Mouse (Mus musculus) thymus, adult 18-20 months (tissue): ENCODE results near the gene Itpr1.
A peak's percentile ranks its signal among the peaks of the same experiment; 100 is the strongest.

Experiments
- DNase-seq, 2 experiments: peaks; one replicate each; pipeline ENCODE4 v3.0.0; 2022; ENCODE audit warnings: mixed read lengths in 2 of 2

The Itpr1 gene

DNA sequence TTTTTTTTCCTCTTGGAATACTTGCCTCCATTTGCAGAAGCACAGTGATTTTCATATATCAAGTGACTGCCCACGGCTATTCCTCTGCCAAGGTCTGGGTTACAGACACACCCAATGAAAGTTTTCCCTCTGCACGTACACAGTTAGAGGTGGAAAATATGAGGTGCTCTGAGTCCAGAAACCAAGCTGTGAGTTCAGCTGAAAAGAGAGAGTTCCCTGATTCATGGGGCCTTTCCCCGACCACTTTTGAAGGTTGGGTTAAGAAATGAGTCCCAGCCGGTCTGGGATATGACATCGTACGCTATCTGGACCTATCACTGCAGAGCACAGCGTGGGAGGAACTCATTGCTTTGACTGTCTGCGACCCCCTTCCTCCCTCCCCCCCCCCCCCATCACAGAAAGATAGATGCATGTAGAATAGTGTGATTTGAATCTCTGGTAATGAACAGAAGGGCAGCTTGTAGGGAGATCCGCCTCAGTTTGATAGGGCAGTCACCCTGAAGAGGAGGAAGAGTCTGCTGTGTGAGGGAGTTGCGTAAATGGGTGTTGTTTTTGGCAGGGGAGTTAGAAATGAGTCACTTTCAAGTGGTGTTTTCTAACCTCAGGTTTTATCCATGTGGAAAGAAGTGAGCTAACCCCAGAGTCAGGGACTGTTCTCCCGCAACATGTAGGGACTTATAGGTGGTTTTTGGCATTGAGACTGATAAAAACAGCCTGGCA lies 235.3 kb downstream of the Itpr1 start:
- no peak for DNase-seq

GRCm38 (mm10) chr6:108448864-108449263 lies 236.0 kb downstream of the Itpr1 start:
- DNase-seq: no peak

- DNase-seq: no peak
Measured at GRCm38 (mm10) chr6:108451536-108451935, 238.6 kb downstream of the Itpr1 start.

DNA sequence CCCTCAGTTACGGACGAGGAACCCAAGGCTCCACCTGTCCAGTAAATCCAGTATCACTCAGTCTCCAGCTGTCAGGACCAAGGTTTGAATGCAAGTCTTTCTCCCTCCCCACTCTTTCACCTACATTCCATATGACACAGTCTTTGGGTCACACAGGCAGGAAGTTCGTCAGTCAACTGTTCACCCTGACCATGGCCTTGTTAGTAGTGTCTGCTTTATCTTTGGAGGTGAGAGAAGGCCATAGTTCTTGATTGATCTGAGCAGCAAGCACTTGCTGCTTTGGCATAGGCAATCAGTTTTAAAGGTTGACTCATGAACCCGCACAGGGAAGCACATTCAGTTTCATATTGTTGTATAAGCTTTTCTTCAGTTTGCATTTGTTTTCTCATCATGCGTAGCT lies 240.7 kb downstream of the Itpr1 start:
- DNase-seq: no peak

- no peak for DNase-seq
Measured at GRCm38 (mm10) chr6:108454061-108454891, 241.4 kb downstream of the Itpr1 start.

- DNase-seq: no peak
Measured at GRCm38 (mm10) chr6:108454979-108455836, 242.3 kb downstream of the Itpr1 start.

GRCm38 (mm10) chr6:108456231-108457062 lies 243.6 kb downstream of the Itpr1 start:
- no peak for DNase-seq

GRCm38 (mm10) chr6:108457063-108457405 lies 244.1 kb downstream of the Itpr1 start:
- DNase-seq: no peak

- no peak for DNase-seq
Measured at GRCm38 (mm10) chr6:108457516-108458181, 244.8 kb downstream of the Itpr1 start.

GRCm38 (mm10) chr6:108458182-108458571 lies 245.3 kb downstream of the Itpr1 start:
- no peak for DNase-seq

DNA sequence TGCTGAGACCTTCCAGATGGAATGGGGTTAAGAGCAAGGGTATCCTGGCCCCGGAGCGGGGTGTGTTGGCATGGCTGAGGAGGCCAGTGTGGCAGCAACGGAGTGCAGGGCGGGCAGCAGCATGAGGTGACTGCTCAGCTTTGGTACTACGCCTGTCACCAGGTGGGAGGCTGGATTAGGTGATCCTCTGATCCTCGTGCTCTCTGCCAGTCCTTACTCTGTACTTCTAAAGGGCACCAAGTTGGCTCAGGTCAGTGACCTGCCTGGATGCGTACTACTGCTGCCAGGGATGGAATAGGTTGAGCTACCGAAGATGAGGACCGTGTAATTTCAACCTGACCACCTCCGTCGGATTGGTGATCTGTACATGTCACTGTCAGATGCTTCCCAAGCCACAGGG lies 245.9 kb downstream of the Itpr1 start:
- DNase-seq: no peak

DNA sequence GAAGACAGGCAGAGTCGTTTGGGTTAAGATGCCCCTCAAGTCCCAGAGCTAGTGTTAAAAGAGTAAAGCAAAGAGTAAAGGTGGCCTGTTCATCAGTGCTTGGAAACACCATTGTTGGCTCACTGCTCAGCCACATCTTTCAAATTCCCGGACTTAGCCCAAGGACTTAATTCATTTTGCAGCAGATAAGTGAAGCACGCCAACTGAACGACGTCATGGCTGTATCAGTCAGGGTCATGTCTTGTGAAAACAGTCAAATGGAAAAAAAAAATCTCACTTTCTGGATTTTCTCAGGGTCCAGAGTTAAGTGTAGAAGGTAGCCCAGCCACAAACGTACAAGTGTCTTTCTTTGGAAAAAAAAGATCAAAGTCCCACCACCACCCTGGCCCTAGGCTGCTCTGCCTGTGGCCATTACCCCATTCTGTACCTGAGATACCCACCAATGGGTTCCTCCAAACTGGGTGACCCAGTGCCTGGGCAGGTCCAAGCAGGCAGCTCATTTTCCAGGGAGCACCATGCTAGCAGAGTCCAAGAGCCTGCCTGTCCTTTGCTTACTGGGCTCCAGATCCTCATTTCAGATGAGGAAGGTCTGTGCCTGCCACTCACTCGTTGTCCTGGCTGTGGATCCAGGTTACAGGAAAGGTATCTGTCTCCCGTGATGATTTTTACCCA lies 251.5 kb downstream of the Itpr1 start:
- DNase-seq: no peak

GRCm38 (mm10) chr6:108465159-108465558 lies 252.3 kb downstream of the Itpr1 start:
- no peak for DNase-seq

DNA sequence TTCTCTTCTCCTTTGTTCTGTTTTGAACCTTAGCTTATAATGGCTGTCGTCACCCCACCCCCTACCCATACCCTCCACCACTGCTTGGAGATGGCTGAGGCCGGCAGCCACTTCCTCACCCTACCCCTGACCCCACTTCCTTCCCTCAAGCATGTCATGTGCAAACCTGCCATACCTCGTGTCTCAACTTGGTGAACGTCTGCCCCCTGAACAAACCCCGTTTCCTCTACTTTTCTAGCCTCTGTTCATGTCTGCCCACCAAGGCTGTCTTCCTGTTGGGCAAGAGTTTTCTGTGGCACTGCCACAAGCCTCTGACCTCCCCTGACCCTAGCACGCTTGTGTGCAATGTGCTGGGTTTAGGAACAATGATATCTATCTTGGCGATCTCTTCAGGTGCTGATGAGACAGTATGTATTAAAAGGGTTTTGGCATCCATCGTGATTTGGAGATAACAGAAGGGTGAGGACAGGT lies 253.2 kb downstream of the Itpr1 start:
- peak; percentile 28 to 59 for DNase-seq

- DNase-seq: no peak
Measured at GRCm38 (mm10) chr6:108467597-108467996, 254.7 kb downstream of the Itpr1 start.

DNA sequence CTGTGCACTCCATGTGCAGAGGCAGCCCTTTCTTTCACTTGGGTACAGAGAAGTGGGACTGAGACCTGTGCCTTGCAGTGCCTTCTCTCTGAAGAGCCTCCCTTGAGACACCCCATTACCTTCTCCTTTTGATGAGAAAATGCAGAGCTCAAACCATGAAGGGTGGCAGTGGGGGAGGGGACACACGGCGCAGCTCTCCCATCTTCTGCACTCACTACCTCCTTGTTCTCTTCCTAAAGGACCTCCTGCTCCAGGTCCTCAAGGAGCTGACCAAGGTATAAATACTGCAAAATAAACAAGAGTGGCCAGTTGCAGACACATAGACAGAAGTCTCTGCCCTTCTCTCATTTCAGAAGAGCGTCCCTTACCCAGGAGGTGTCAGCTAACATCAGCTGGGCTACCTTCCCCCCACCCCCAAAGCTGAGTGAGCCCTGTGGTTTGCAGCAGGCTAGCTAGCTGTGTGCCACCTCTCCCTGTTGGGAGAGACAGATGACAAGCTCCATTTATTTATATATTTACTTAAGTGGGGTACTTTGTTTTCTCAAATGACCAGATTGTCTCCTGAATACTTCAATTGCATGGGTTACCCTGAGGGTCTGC lies 255.4 kb downstream of the Itpr1 start:
- no peak for DNase-seq

GRCm38 (mm10) chr6:108471878-108472277 lies 259.0 kb downstream of the Itpr1 start:
- DNase-seq: no peak

- DNase-seq: no peak
Measured at GRCm38 (mm10) chr6:108472748-108473147, 259.9 kb downstream of the Itpr1 start.

DNA sequence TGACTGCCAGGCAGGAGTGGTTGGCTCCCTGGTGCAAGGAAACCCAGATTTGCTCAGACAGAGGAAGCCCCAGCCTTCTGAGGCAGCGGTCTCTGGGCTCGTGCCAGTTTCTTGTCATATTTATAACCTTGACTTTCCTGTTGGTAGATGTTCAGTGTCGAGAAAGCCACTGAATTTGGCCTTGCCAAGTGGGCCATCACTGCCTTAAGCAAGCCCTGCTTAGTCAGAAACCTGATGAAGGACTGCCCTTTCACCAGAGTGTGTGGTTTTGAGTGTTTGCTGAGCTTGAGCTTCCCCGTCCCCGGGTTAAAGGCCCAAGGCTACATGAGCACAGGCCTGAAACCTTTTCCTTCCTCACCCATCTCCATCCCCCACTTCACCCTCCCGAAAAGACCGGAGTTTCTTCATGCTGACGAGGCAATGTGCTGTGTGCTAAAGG lies 263.9 kb downstream of the Itpr1 start:
- DNase-seq: no peak

GRCm38 (mm10) chr6:108477602-108478001 lies 264.7 kb downstream of the Itpr1 start:
- no peak for DNase-seq

- no peak for DNase-seq
Measured at GRCm38 (mm10) chr6:108481190-108481589, 268.3 kb downstream of the Itpr1 start.
